ENCODE assay signal across 9 mouse cellular contexts in the genomic region with DNA sequence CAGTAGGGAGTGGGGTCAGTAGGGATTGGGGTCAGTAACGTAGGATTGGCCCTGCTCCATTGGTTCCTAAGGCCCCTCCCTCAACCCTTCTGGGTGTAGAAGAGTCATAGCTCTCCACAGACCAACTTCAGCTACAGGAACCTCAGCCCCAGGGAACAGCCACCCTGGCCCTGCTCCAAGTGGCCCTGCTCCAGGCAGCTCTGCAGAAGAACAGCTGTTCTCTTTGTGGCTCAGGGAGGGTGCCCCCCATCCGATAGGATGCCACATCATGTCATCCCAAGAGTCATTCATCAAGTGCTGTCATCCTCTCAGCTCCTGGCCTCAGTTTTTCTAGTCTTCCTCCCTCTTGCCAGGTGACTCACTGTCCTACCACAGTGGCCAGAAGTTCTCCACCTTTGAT. TPM values are rescaled to one million over a fixed set of nuclear protein-coding genes. Genes with fewer than 3 reads are reported as not detected.
DNase-seq lines count a peak whose midpoint lies in the region; ATAC-seq and TF ChIP-seq lines count a peak whose summit lies in the region.
"Had no signal": no experiment of that assay in that cellular context is flagged by ENCODE, and none has a peak within 500 bp of the region (broad histone marks: within the 10 kb centered on the region; RNA-seq: fewer than 3 reads in every experiment).

No protein-coding gene starts in this region.

- H3K4me2 ChIP-seq in heart, embryonic 15.5 days: peak overlapping the region; percentile 51; the same call in 1 of the 2 replicates
- H3K4me2 ChIP-seq in limb, embryonic 14.5 days (replicated peaks; ENCODE audit: low read depth, low read length, severe bottlenecking): peak overlapping the region; percentile 86

- no peaks in the 10 kb centered on the region for H3K27me3 ChIP-seq in heart, embryonic 15.5 days
- no peaks in the 10 kb centered on the region for H3K27me3 ChIP-seq in limb, embryonic 14.5 days (ENCODE audit: control insufficient read depth, insufficient read depth, low read length)

- H3K9ac ChIP-seq in heart, embryonic 15.5 days: no peak overlapping the region
- no peak overlapping the region for H3K9ac ChIP-seq in limb, embryonic 14.5 days (ENCODE audit: low read depth, low read length, severe bottlenecking)
- H3K9ac ChIP-seq: liver, embryonic 14.5 days had no signal

- H3K9me3 ChIP-seq in heart, embryonic 15.5 days (replicated peaks): no peaks in the 10 kb centered on the region
- no peaks in the 10 kb centered on the region for H3K9me3 ChIP-seq in limb, embryonic 14.5 days (ENCODE audit: control insufficient read depth, low read length)

- no peak for DNase-seq in frontal cortex, postnatal 25 days (ENCODE audit: low spot score in 2 of 2)
- DNase-seq in right cerebral cortex, postnatal 14 days: peak; percentile 63
- no peak for DNase-seq in right cerebral cortex, adult 2 months (ENCODE audit: low spot score in 2 of 2)
- DNase-seq in limb, embryonic 14.5 days (ENCODE audit: low spot score): peak; percentile 55
- no peak for DNase-seq in thymus, postnatal 25 days
- no peak for DNase-seq in frontal cortex, postnatal 14 days (ENCODE audit: low spot score in 2 of 2)

- H3K4me1 ChIP-seq in heart, embryonic 15.5 days (replicated peaks): peaks cover 34% of the 10 kb centered on the region
- H3K4me1 ChIP-seq in limb, embryonic 14.5 days (ENCODE audit: control insufficient read depth, insufficient read depth, low read length): peaks cover 47% of the 10 kb centered on the region

- TF ChIP-seq POLR2A in limb, embryonic 14.5 days (IDR thresholded peaks at IDR 0.05; ENCODE audit: borderline replicate concordance, extremely low read depth, insufficient read depth, insufficient read length): no peak

- peak overlapping the region; percentile 41; the same call in 1 of the 2 replicates for H3K4me3 ChIP-seq in heart, embryonic 15.5 days
- H3K4me3 ChIP-seq in limb, embryonic 14.5 days (replicated peaks; ENCODE audit: low read length): no peak overlapping the region; the same call in 1 of the 2 replicates

- peaks cover 43% of the 10 kb centered on the region for H3K36me3 ChIP-seq in heart, embryonic 15.5 days
- H3K36me3 ChIP-seq in limb, embryonic 14.5 days (ENCODE audit: control insufficient read depth, insufficient read depth, low read length): peaks cover 52% of the 10 kb centered on the region

- 0 out of 2 replicates have a peak, but pooled peaks have one; percentile 14 for ATAC-seq in frontal cortex, adult (ENCODE audit: low TSS enrichment)
- 0 out of 2 replicates have a peak, but pooled peaks have one; percentile 29 for ATAC-seq in heart, embryonic 15.5 days (replicated peaks; ENCODE audit: insufficient number of reproducible peaks, insufficient read depth, low FRiP score, low read depth)
- no peak for ATAC-seq in limb, embryonic 14.5 days (ENCODE audit: low FRiP score, low read depth)

- H3K27ac ChIP-seq in heart, embryonic 15.5 days: peak overlapping the region; percentile 54
- H3K27ac ChIP-seq in limb, embryonic 14.5 days (replicated peaks; ENCODE audit: low read depth, low read length): 0 out of 2 replicates have a peak overlapping the region, but pooled peaks have one; percentile 26
- H3K27ac ChIP-seq: liver, embryonic 14.5 days had no signal

- 16% methylated on average over 2 of the region's 2 CpGs for WGBS in heart, embryonic 15.5 days
- 44% methylated on average over 2 of the region's 2 CpGs for WGBS in limb, embryonic 14.5 days

RNA-seq across cellular contexts. Expression of a gene that starts 2.2 kb away (rescaled TPM):
- 160 and 252 TPM in 2 replicates for polyA plus RNA-seq in heart, embryonic 15.5 days (2015; fragmentation: Nextera tagmentation; extraction: Ambion mirVana)
- 749 and 913 TPM in 2 replicates for polyA plus RNA-seq in limb, embryonic 14.5 days (2012; rRNA removed)
- polyA plus RNA-seq in limb, embryonic 14.5 days (2014; fragmentation: Nextera tagmentation; extraction: Ambion mirVana): 474 and 516 TPM in 2 replicates

RNA-seq across cellular contexts. Expression of a gene that starts 6.8 kb away (rescaled TPM):
- polyA plus RNA-seq in heart, embryonic 15.5 days (2015; fragmentation: Nextera tagmentation; extraction: Ambion mirVana): 23.0 and 33.4 TPM in 2 replicates
- polyA plus RNA-seq in limb, embryonic 14.5 days (2012; rRNA removed): 98.7 and 133 TPM in 2 replicates
- polyA plus RNA-seq in limb, embryonic 14.5 days (2014; fragmentation: Nextera tagmentation; extraction: Ambion mirVana): 55.9 and 68.9 TPM in 2 replicates

RNA-seq across cellular contexts. Expression of a gene that starts 17.5 kb away (rescaled TPM):
- polyA plus RNA-seq in heart, embryonic 15.5 days (2015; fragmentation: Nextera tagmentation; extraction: Ambion mirVana): 11.1 and 15.8 TPM in 2 replicates
- 37.2 and 41.7 TPM in 2 replicates for polyA plus RNA-seq in limb, embryonic 14.5 days (2012; rRNA removed)
- 28.2 and 35.5 TPM in 2 replicates for polyA plus RNA-seq in limb, embryonic 14.5 days (2014; fragmentation: Nextera tagmentation; extraction: Ambion mirVana)

RNA-seq across cellular contexts. Expression of a gene that starts 33.5 kb away (rescaled TPM):
- 0.35 and 0.42 TPM in 2 replicates for polyA plus RNA-seq in heart, embryonic 15.5 days (2015; fragmentation: Nextera tagmentation; extraction: Ambion mirVana)
- 2.4 and 2.8 TPM in 2 replicates for polyA plus RNA-seq in limb, embryonic 14.5 days (2012; rRNA removed)
- polyA plus RNA-seq in limb, embryonic 14.5 days (2014; fragmentation: Nextera tagmentation; extraction: Ambion mirVana): 0.21 and 0.26 TPM in 2 replicates

Comparison
In these comparisons a context has a peak if more than half of its experiments do, and no peak if none do; other contexts are left out.
1. DNase-seq: peak in right cerebral cortex, postnatal 14 days (single experiment) and limb, embryonic 14.5 days (single experiment); none in frontal cortex, postnatal 25 days (0 of 2), right cerebral cortex, adult 2 months (0 of 2), thymus, postnatal 25 days (single experiment) and frontal cortex, postnatal 14 days (0 of 2).